Mouse (Mus musculus) lung, postnatal 0 days (tissue): ENCODE measurements at regions not wholly inside any gene's neighbourhood (a gene's known extent, or its start where the extent isn't known, plus 50 kb on each side); places are given as distances from the start of the nearest gene placed in this dataset.

ENCODE experiments used
- CTCF ChIP-seq: IDR thresholded peaks from 2 replicates; pipeline ENCODE4 v1.5.1; 2016; ENCODE audit warnings: antibody characterized with exemption, mild to moderate bottlenecking
- EP300 ChIP-seq: IDR thresholded peaks from 2 replicates; pipeline ENCODE4 v1.6.1; 2016; ENCODE audit warnings: antibody characterized with exemption, mild to moderate bottlenecking, control low read depth

DNA sequence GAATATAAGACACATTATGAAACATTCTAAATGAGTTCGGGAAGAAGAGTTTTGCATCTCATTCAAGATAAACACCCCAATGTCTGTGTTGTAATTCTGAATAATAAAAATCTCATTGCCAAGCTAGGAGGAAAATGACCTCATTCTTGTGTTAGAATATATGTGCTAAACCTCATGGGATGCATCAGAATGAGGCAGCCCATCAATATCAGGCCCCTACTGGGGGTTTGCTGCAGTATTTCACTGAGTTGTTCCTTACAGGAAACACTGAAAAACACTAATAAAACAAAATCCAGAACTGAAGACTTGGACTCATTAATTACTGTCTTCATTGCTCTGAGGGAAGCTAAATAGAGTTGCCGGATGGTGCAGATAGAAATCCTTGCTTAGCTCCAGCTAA, 111.6 kb upstream of the Gm11983 start:
- TF ChIP-seq CTCF, result no peak
- no peak for TF ChIP-seq EP300
